Mouse (Mus musculus) embryonic facial prominence, embryonic 15.5 days (tissue): ENCODE data around the gene Twf1. TPM values are rescaled to one million over a fixed set of nuclear protein-coding genes. Genes with fewer than 3 reads are reported as not detected.

Source experiments
- ATAC-seq: fragments of 200-750 bp; cut with Nextera tagmentation; 2 replicates; pipeline ENCODE4 v1.8.0; 2017; ENCODE audit warnings: low read depth, moderate TSS enrichment; ENCODE audit not compliant: insufficient number of reproducible peaks, low FRiP score, low TSS enrichment
- H3K27ac ChIP-seq: fragments of 300-500 bp; sonication (generic); replicated peaks from 2 replicates; pipeline ENCODE4 v1.5.1; 2015; ENCODE audit warnings: mild to moderate bottlenecking, inconsistent platforms
- H3K27me3 ChIP-seq: fragments of 300-500 bp; sonication (generic); 2 replicates; pipeline ENCODE4 v1.6.1; 2015; ENCODE audit warnings: inconsistent platforms
- H3K36me3 ChIP-seq: fragments of 300-500 bp; sonication (generic); 2 replicates; pipeline ENCODE4 v1.6.1; 2015; ENCODE audit warnings: mild to moderate bottlenecking, inconsistent platforms
- H3K4me1 ChIP-seq: fragments of 300-500 bp; sonication (generic); 2 replicates; pipeline ENCODE4 v1.6.1; 2015; ENCODE audit warnings: inconsistent platforms
- H3K4me2 ChIP-seq: fragments of 300-500 bp; sonication (generic); replicated peaks from 2 replicates; pipeline ENCODE4 v1.6.1; 2015; ENCODE audit warnings: mild to moderate bottlenecking, inconsistent platforms
- H3K4me3 ChIP-seq: fragments of 300-500 bp; sonication (generic); replicated peaks from 2 replicates; pipeline ENCODE4 v1.5.1; 2015; ENCODE audit warnings: mild to moderate bottlenecking, inconsistent platforms
- H3K9ac ChIP-seq: fragments of 300-500 bp; sonication (generic); 2 replicates; pipeline ENCODE4 v1.6.1; 2015; ENCODE audit warnings: inconsistent platforms
- H3K9me3 ChIP-seq: fragments of 300-500 bp; sonication (generic); replicated peaks from 2 replicates; pipeline ENCODE4 v1.6.1; 2016; ENCODE audit warnings: inconsistent platforms
- WGBS: fragments of 180-500 bp; shearing (Covaris S2); methylation state at CpG from one replicate; pipeline ENCODE4 v1.1.7; 2015; 5-methylcytosine and 5-hydroxymethylcytosine counted together
- polyA plus RNA-seq: library from polyadenylated mRNA; unstranded; fragments of >200 nt; fragmentation: Nextera tagmentation; extraction: Ambion mirVana; gene quantifications from 2 replicates; pipeline ENCODE4 v1.2.1, GENCODE M21; 2015

Gene Twf1
- polyA plus RNA-seq, 1 experiment from 2014 or later: 85.5 TPM

GRCm38 (mm10) chr15:94601339-94601738 lies 11.7 kb upstream of the Twf1 start:
- WGBS: 25% methylated on average over 3 of the region's 3 CpGs
- Histone ChIP-seq H3K36me3 (no peaks in the 10 kb centered on the region), H3K4me1 (no peaks in the 10 kb centered on the region), H3K27me3 (no peaks in the 10 kb centered on the region), H3K4me3 (no peak overlapping the region), H3K27ac (no peak overlapping the region), H3K9ac (no peak overlapping the region), H3K9me3 (no peaks in the 10 kb centered on the region), H3K4me2 (no peak overlapping the region)
- ATAC-seq: no peak

GRCm38 (mm10) chr15:94600145-94600707 lies 10.5 kb upstream of the Twf1 start:
- H3K36me3 ChIP-seq: no peaks in the 10 kb centered on the region
- WGBS: 79% methylated on average over 11 of the region's 11 CpGs
- no peak overlapping the region for H3K4me2 ChIP-seq
- H3K9me3 ChIP-seq: no peaks in the 10 kb centered on the region
- no peaks in the 10 kb centered on the region for H3K27me3 ChIP-seq
- H3K4me1 ChIP-seq: no peaks in the 10 kb centered on the region
- H3K9ac ChIP-seq: no peak overlapping the region
- H3K4me3 ChIP-seq: no peak overlapping the region
- no peak overlapping the region for H3K27ac ChIP-seq
- ATAC-seq: no peak

- no peak overlapping the region for H3K27ac ChIP-seq
- H3K27me3 ChIP-seq: no peaks in the 10 kb centered on the region
- H3K9ac ChIP-seq: no peak overlapping the region
- no peak overlapping the region for H3K4me3 ChIP-seq
- ATAC-seq: no peak
- no peaks in the 10 kb centered on the region for H3K36me3 ChIP-seq
- H3K9me3 ChIP-seq: no peaks in the 10 kb centered on the region
- 85% methylated on average over 1 of the region's 1 CpGs for WGBS
- H3K4me1 ChIP-seq: no peaks in the 10 kb centered on the region
- H3K4me2 ChIP-seq: no peak overlapping the region
Measured at GRCm38 (mm10) chr15:94593586-94593985, 3.9 kb upstream of the Twf1 start.

GRCm38 (mm10) chr15:94591356-94591755 lies 1.7 kb upstream of the Twf1 start:
- Histone ChIP-seq H3K9ac (no peak overlapping the region), H3K27me3 (no peaks in the 10 kb centered on the region), H3K27ac (peak overlapping the region; percentile 17; the same call in 1 of the 2 replicates), H3K9me3 (no peaks in the 10 kb centered on the region), H3K36me3 (0 out of 2 replicates have a peak, but pooled peaks cover under 1% of the 10 kb centered on the region), H3K4me1 (peaks cover 4% of the 10 kb centered on the region; the same call in 1 of the 2 replicates), H3K4me3 (no peak overlapping the region), H3K4me2 (no peak overlapping the region)
- no peak for ATAC-seq
- WGBS: 75% methylated on average over 4 of the region's 4 CpGs

- Histone ChIP-seq H3K27me3 (no peaks in the 10 kb centered on the region), H3K4me1 (peaks cover 4% of the 10 kb centered on the region; the same call in 1 of the 2 replicates), H3K4me3 (peak overlapping the region; percentile 98), H3K36me3 (0 out of 2 replicates have a peak, but pooled peaks cover 3% of the 10 kb centered on the region), H3K4me2 (peak overlapping the region; percentile 50), H3K27ac (peak overlapping the region; percentile 58; the same call in 1 of the 2 replicates), H3K9me3 (no peaks in the 10 kb centered on the region), H3K9ac (no peak overlapping the region)
- WGBS: 13% methylated on average over 8 of the region's 8 CpGs
- ATAC-seq: no peak
Measured at GRCm38 (mm10) chr15:94590083-94590482, 394 bp upstream of the Twf1 start.

GRCm38 (mm10) chr15:94587826-94588715 lies 1.6 kb downstream of the Twf1 start:
- peaks cover 23% of the 10 kb centered on the region for H3K36me3 ChIP-seq
- no peak for ATAC-seq
- no peak overlapping the region for H3K27ac ChIP-seq
- peaks cover 4% of the 10 kb centered on the region; the same call in 1 of the 2 replicates for H3K4me1 ChIP-seq
- H3K4me2 ChIP-seq: peak overlapping the region; percentile 63
- WGBS: 74% methylated on average over 9 of the region's 9 CpGs
- H3K27me3 ChIP-seq: no peaks in the 10 kb centered on the region
- H3K9ac ChIP-seq: no peak overlapping the region
- H3K9me3 ChIP-seq: no peaks in the 10 kb centered on the region
- peak overlapping the region; percentile 98 for H3K4me3 ChIP-seq

GRCm38 (mm10) chr15:94584738-94585137 lies 5.0 kb downstream of the Twf1 start:
- H3K27me3 ChIP-seq: no peaks in the 10 kb centered on the region
- H3K4me3 ChIP-seq: no peak overlapping the region
- H3K27ac ChIP-seq: no peak overlapping the region
- 86% methylated on average over 4 of the region's 4 CpGs for WGBS
- no peaks in the 10 kb centered on the region for H3K9me3 ChIP-seq
- no peak overlapping the region for H3K9ac ChIP-seq
- H3K36me3 ChIP-seq: peaks cover 52% of the 10 kb centered on the region
- ATAC-seq: no peak
- no peak overlapping the region for H3K4me2 ChIP-seq
- H3K4me1 ChIP-seq: peaks cover 4% of the 10 kb centered on the region; the same call in 1 of the 2 replicates

GRCm38 (mm10) chr15:94583153-94583552 lies 6.5 kb downstream of the Twf1 start:
- WGBS: 71% methylated on average over 10 of the region's 10 CpGs

GRCm38 (mm10) chr15:94582000-94582593 lies 7.6 kb downstream of the Twf1 start:
- Histone ChIP-seq H3K27me3 (no peaks in the 10 kb centered on the region), H3K27ac (no peak overlapping the region), H3K9ac (no peak overlapping the region), H3K4me3 (no peak overlapping the region), H3K4me1 (no peaks in the 10 kb centered on the region), H3K4me2 (no peak overlapping the region), H3K36me3 (peaks cover 64% of the 10 kb centered on the region), H3K9me3 (no peaks in the 10 kb centered on the region)
- ATAC-seq: no peak
- 61% methylated on average over 7 of the region's 7 CpGs for WGBS

More at GRCm38 (mm10) chr15:94583153-94583552, 6.5 kb downstream of the Twf1 start:
- Histone ChIP-seq H3K4me1 (peaks cover 4% of the 10 kb centered on the region; the same call in 1 of the 2 replicates), H3K9ac (no peak overlapping the region), H3K27me3 (no peaks in the 10 kb centered on the region), H3K36me3 (peaks cover 61% of the 10 kb centered on the region), H3K4me2 (no peak overlapping the region), H3K4me3 (no peak overlapping the region), H3K9me3 (no peaks in the 10 kb centered on the region), H3K27ac (no peak overlapping the region)
- ATAC-seq: no peak

- Histone ChIP-seq H3K4me3 (no peak overlapping the region), H3K36me3 (peaks cover 11% of the 10 kb centered on the region), H3K4me2 (no peak overlapping the region), H3K9me3 (no peaks in the 10 kb centered on the region), H3K4me1 (no peaks in the 10 kb centered on the region), H3K27me3 (no peaks in the 10 kb centered on the region), H3K9ac (no peak overlapping the region), H3K27ac (no peak overlapping the region)
- ATAC-seq: no peak
- WGBS: 63% methylated on average over 4 of the region's 4 CpGs
Measured at GRCm38 (mm10) chr15:94574566-94575268, 15.0 kb downstream of the Twf1 start.

GRCm38 (mm10) chr15:94572746-94573145 lies 16.9 kb downstream of the Twf1 start:
- Histone ChIP-seq H3K9me3 (no peaks in the 10 kb centered on the region), H3K27ac (no peak overlapping the region), H3K9ac (no peak overlapping the region), H3K4me2 (no peak overlapping the region), H3K36me3 (no peaks in the 10 kb centered on the region), H3K4me1 (no peaks in the 10 kb centered on the region), H3K4me3 (no peak overlapping the region), H3K27me3 (no peaks in the 10 kb centered on the region)
- WGBS: 72% methylated on average over 8 of the region's 8 CpGs
- ATAC-seq: no peak
